27 mouse cellular contexts compared by ENCODE assay signal in the genomic region with DNA sequence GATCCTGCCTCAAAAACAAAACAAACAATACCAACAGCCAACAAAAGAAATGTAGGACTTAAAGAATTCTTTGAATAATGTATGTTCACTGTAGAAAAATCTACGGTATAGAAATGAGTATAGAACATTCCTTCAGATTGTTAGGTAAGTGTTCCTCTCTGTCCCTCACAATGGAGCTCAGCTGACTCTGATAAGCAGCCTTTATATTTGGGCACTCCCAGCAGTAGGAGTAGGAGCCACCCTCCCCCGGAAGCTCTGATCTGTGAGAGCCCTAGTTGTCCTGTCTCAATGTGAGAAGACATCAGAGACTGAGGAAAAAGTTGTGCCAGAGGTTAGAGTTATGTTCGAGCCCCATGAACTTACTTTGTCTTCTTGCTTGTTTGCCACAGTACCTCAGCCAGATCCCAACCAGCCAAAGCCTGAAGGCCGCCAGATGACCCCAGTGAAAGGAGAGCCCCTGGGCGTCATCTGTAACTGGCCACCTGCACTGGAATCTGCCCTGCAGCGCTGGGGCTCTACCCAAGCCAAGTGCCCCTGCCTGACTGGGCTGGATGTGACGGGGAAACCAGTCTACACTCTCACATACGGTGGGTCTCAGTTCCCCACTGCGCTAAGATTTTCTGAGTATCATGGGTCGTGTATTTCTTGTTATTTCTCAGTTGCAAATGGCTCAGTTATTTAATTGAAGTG.
A peak's percentile ranks its signal among the peaks of the same experiment; 100 is the strongest.
DNase-seq lines count a peak whose midpoint lies in the region; ATAC-seq lines count a peak whose summit lies in the region.
"Had no signal": no experiment of that assay in that cellular context is flagged by ENCODE, and none has a peak within 500 bp of the region (broad histone marks: within the 10 kb centered on the region; RNA-seq: fewer than 3 reads in every experiment).

No protein-coding gene starts in this region.

- no peaks in the 10 kb centered on the region for H3K9me3 ChIP-seq in heart, embryonic 14.5 days (ENCODE audit: control insufficient read depth, low read length)
- no peaks in the 10 kb centered on the region for H3K9me3 ChIP-seq in forebrain, embryonic 10.5 days
- H3K9me3 ChIP-seq: embryonic facial prominence, embryonic 12.5 days; forebrain, embryonic 12.5 days; G1E; hindbrain, embryonic 12.5 days; liver, embryonic 12.5 days; midbrain, embryonic 12.5 days; stomach, embryonic 15.5 days had no signal

- H3K27ac ChIP-seq in heart, embryonic 14.5 days (replicated peaks in 1 of 2; ENCODE audit: control insufficient read depth in 1 of 2, insufficient read depth in 1 of 2, low read depth in 2 of 2, low read length in 2 of 2): 0 out of 4 replicates have a peak overlapping the region, but pooled peaks have one; percentile 2 to 15
- no peak overlapping the region for H3K27ac ChIP-seq in forebrain, embryonic 10.5 days
- H3K27ac ChIP-seq: embryonic facial prominence, embryonic 12.5 days; forebrain, embryonic 12.5 days; hindbrain, embryonic 12.5 days; layer of hippocampus, adult 2 months; liver, embryonic 12.5 days; midbrain, embryonic 12.5 days; stomach, embryonic 15.5 days had no signal

- H3K4me2 ChIP-seq in heart, embryonic 14.5 days (ENCODE audit: low read length): no peak overlapping the region
- H3K4me2 ChIP-seq: embryonic facial prominence, embryonic 12.5 days; forebrain, embryonic 12.5 days; hindbrain, embryonic 12.5 days; liver, embryonic 12.5 days; midbrain, embryonic 12.5 days; stomach, embryonic 15.5 days had no signal

- 70% methylated on average over 10 of the region's 10 CpGs for WGBS in heart, embryonic 14.5 days
- 82% methylated on average over 10 of the region's 10 CpGs for WGBS in large intestine, adult 2 months
- WGBS in forebrain, embryonic 10.5 days: 89% methylated on average over 10 of the region's 10 CpGs

- no peak overlapping the region for H3K4me3 ChIP-seq in heart, embryonic 14.5 days (ENCODE audit: control insufficient read depth in 1 of 2, insufficient read depth in 1 of 2, low read depth in 1 of 2, low read length in 2 of 2)
- no peak overlapping the region for H3K4me3 ChIP-seq in forebrain, embryonic 10.5 days
- H3K4me3 ChIP-seq: embryonic facial prominence, embryonic 12.5 days; forebrain, embryonic 12.5 days; hindbrain, embryonic 12.5 days; layer of hippocampus, adult 2 months; liver, embryonic 12.5 days; midbrain, embryonic 12.5 days; stomach, embryonic 15.5 days had no signal

- DNase-seq in heart, adult 18-20 months: no peak
- peak; percentile 13 for DNase-seq in R1 (ENCODE audit: low read depth, low spot score)
- peak; percentile 15 for DNase-seq in gastrocnemius, postnatal 10 days
- peak; percentile 11 for DNase-seq in large intestine, adult 2 months (ENCODE audit: low read depth, low spot score)
- no peak for DNase-seq in right cerebral cortex, postnatal 4 days
- DNase-seq in kidney, postnatal 4 days: no peak
- no peak for DNase-seq in forebrain, embryonic 10.5 days (ENCODE audit: extremely low spot score, low spot score)
- DNase-seq: adrenal gland, adult 2 months; B cell, adult 2 months; cerebellum, adult 11-12 months; cerebellum, postnatal 10 days; kidney, adult 8-10 months; kidney, postnatal 10 days; lung, adult 18-20 months; lung, postnatal 10 days; right cerebral cortex, postnatal 25 days had no signal

- no peak overlapping the region for H3K9ac ChIP-seq in heart, embryonic 14.5 days (ENCODE audit: low read length)
- H3K9ac ChIP-seq: embryonic facial prominence, embryonic 12.5 days; forebrain, embryonic 12.5 days; hindbrain, embryonic 12.5 days; liver, embryonic 12.5 days; midbrain, embryonic 12.5 days; stomach, embryonic 15.5 days had no signal

- no peak for ATAC-seq in heart, embryonic 14.5 days (ENCODE audit: insufficient number of reproducible peaks, insufficient read depth, low FRiP score, low read depth)
- ATAC-seq: liver, embryonic 12.5 days; Patski had no signal

- H3K27me3 ChIP-seq in heart, embryonic 14.5 days (ENCODE audit: control insufficient read depth, insufficient read depth, low read length): no peaks in the 10 kb centered on the region
- H3K27me3 ChIP-seq in forebrain, embryonic 10.5 days (ENCODE audit: poor library complexity, severe bottlenecking): no peaks in the 10 kb centered on the region
- H3K27me3 ChIP-seq: CH12.LX; embryonic facial prominence, embryonic 12.5 days; forebrain, embryonic 12.5 days; hindbrain, embryonic 12.5 days; liver, embryonic 12.5 days; midbrain, embryonic 12.5 days; Patski; stomach, embryonic 15.5 days had no signal

- peaks cover 61% of the 10 kb centered on the region for H3K36me3 ChIP-seq in heart, embryonic 14.5 days (ENCODE audit: control insufficient read depth, insufficient read depth, low read length)
- peaks cover 91% of the 10 kb centered on the region for H3K36me3 ChIP-seq in forebrain, embryonic 10.5 days (replicated peaks)

- H3K4me1 ChIP-seq in heart, embryonic 14.5 days (ENCODE audit: control insufficient read depth in 2 of 2, insufficient read depth in 2 of 2, low read length in 2 of 2): peaks cover 4 to 5% of the 10 kb centered on the region in 2 experiments; a peak in 2 of 4 replicates
- H3K4me1 ChIP-seq in forebrain, embryonic 10.5 days: no peaks in the 10 kb centered on the region
- H3K4me1 ChIP-seq: embryonic facial prominence, embryonic 12.5 days; forebrain, embryonic 12.5 days; hindbrain, embryonic 12.5 days; midbrain, embryonic 12.5 days; stomach, embryonic 15.5 days had no signal

Comparison
In these comparisons a context has a peak if more than half of its experiments do, and no peak if none do; other contexts are left out.
1. DNase-seq: peak in R1 (single experiment), gastrocnemius, postnatal 10 days (single experiment) and large intestine, adult 2 months (single experiment); none in heart, adult 18-20 months (0 of 2), right cerebral cortex, postnatal 4 days (single experiment), kidney, postnatal 4 days (0 of 2) and forebrain, embryonic 10.5 days (single experiment).